Mouse (Mus musculus) c-Kit-positive CD71-negative TER-119-negative erythroid progenitor cells, embryonic 14.5 days (primary cell): Measurements from ENCODE around the gene Mageb18.
A peak's percentile ranks its signal among the peaks of the same experiment; 100 is the strongest.
"Not testable (repeated sequence)": the region's sequence is repeated elsewhere in the genome, so short reads cannot be mapped to it uniquely, and the experiment has no call there.

Source experiments
- DNase-seq: peaks from one replicate; pipeline ENCODE4 v3.0.0-alpha.2; 2013; ENCODE audit warnings: low read depth

Mageb18 gene

DNA sequence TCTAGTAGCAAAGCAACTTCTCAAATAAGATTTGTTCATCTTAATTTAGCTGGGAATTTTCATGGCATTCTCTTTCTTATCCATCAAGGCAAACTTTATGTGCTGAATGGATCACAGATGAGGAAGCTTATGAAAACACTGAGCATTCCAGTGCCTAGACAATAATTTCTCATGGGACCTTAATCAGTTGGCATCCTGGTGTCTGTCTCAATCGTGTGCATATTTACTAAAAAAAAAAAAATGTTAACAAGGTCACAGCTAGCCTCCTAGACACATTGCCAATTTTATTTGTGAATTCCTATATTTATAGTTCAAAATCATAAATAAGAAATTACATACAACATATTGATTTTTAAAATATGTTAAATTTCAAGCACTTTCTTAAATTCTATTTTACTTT, at the start of gene Mageb18:
Gene Mageb18 (minus strand): TSS at position 101 of the 400 bp plus-strand sequence.
- no peak for DNase-seq

DNA sequence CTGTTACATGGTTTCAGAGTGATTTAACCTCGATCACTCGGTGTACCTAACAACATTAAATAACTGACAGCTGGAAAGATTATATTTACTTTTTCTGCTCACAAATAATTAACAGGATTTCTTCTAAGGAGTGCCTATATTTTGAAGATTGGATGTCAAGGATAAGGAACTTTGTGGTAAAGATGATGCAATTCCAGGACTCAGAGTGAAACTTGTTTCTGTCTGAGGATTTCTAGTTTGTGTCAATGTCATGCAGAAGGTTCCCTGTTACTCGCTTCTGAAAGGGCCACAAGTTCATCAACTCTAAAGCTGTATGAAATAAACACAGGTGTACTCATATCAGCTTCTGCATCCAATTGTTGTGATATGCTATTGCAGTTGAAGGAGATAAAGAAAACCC, 13.4 kb upstream of the Mageb18 start:
- no peak for DNase-seq

DNA sequence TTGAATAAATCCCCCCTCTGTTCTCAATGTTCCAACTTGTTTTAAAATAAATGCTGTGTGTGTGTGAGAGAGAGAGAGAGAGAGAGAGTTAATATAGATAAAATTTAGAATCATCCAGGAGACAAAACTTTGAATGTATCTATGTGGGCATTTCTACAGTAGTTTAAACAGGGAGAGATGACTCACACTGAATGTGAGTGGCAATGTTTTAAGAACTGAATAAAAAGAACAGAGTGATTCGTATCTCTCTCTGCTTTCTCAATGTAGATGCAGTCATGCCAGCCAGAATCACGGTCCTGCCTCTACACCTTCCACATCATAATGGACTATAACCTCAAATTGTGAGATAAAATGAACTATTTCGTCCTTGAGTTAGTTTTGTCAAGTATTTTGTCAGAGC, 11.1 kb upstream of the Mageb18 start:
- no peak for DNase-seq

DNA sequence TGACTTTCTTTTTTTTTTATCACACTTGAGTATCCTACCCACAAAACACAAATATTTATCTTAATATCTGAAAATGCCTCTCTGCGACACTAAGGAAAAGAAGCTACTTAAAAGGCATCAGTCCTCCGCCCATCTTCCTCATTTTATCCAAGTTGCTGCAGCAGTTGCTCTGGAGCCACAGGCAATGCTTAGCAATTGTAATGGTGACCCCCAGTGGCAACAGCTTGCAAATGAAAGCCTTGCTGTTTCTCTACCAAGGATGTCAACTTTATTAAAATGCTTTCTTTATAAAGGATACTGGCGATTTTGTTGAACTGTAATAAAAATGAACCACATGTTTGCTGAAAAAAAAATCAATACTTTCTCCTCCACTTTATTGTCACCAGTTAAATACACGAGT, 2.0 kb downstream of the Mageb18 start:
- no peak for DNase-seq

DNA sequence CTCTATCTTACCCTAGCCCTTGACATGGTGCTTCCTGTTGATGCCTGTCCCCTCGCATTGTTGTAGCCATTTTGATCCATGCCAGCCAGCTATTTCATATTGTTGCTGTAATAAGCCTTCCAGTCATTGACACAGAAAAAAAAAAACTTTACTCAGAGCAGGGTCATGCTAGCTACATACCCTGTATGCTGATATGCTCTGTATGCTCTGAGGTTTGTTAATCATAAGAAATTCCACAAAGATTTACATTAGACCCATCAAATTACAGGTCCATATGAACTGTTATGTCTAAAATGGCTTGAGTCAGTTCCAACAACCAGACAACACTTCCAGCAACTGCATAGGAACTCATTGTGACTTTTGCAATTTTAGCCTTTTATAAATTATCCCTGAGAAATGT, 71.5 kb downstream of the Mageb18 start:
- no peak for DNase-seq

DNA sequence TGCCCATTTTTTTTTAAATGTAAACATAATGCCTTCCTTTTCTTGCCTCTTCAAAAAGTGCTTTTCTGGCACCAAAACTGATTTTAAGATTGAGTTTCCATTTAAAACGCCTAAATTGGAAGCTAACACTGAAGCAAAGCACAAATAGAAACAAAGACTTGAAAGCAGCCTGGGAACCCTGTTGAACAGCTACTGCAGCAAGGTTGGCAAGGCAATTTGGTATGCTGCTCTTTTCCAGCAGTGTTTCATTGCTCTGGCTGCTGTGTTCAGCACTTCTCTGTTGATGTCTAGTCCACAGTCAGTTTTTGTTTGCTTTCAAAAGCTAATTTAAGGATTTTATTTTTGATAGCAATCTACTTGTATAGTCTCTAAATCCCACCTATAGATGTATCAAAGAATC, 101.1 kb downstream of the Mageb18 start:
- no peak for DNase-seq

DNA sequence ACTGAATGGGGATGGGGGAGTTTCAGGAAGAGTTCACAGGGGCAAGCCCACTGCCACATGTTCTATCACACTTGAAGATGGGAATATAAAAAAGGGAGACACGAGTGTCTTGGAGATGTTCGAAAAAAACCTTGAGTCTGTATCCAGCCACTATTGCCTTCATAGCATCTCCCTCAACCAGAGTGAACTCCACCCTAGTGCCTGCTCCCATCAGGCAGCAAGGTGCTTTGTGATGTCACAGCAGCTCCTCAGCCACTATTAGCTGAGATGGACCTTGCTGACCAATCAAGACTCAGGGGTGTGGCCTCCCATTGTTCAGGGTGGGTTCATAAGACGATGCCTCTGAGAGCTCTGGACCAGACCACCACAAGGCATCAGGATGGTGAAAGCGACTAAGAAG, 109.7 kb downstream of the Mageb18 start, which contains the start of gene Gm5941:
Gene Gm5941 (plus strand): TSS at position 301 of the 400 bp plus-strand sequence.
- DNase-seq: not testable (repeated sequence)

DNA sequence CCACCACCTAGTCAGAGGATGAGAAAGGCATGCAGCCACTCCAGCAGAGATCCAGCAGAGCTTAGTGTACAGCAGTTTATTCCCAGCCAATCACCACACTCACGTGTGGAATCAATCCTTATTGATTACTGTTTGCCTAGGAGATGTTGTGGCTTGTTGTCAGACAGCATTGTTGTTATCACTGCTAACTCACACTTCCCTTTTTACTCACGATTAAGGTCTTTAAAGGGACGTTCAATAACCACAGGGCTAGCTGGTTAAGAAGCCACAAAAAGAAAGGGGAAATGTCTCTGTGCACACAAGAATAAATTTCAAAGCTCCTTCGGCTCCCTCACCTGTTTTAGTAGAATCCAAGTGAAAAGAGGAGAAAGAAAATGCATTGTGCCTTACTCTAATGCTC, 134.6 kb downstream of the Mageb18 start:
- no peak for DNase-seq

DNA sequence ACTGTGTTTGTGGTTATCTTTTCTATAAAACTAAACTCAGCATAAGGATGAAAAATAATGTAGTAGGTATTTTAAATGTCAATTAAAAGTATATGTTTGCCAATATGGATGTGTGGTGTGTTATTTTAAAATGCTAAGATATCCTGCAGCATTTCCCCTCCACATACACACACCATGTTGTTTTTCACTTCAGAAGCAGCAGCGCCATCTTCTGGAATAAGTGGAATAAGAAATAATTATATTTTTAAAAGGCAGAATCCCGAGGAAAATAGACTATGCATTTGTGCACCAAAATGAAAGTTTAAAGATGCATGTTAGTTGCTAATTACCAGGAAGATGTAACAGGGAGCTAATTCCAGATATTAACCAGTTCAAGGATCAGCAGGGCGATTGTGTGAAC, 138.9 kb downstream of the Mageb18 start:
- DNase-seq: no peak

DNA sequence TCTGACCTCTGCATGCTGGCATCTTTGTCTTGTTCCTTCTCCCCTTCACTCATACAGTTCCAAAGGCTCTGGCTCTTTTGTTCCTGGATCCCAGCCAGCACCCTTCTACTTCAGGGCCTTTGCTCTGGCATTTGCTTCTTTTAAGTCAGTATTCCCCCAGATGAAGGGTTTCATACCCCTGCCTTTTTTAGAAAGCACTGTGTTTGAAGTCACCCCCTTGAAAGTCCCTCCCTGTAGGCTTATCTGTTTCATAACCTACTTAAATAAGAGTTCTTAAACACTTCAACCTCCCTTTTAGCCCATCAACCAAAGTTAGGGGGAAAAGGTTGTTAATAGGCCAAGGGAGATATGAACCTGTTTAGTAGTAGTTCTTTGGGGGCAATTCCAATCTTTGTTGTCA, 212.0 kb downstream of the Mageb18 start:
- DNase-seq: no peak

DNA sequence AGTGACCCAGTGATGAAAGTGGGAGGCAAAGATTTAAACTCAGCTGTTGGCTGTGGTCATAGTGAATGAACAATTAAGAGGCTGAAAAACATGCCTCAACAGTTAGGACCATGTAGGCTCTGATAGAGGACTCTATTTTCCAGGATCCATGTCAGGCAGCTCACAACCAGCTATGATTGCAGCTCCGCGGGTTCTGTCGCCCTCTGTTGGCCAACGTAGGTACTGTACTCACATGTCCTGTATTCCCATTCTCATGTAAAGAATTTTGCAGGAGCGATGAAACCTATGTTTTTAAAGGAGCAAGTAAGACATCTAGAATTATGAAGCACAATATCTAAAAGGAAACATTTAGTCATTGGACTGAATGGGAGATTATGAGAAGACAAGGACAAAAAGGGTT, 256.4 kb downstream of the Mageb18 start:
- DNase-seq: peak; percentile 0

DNA sequence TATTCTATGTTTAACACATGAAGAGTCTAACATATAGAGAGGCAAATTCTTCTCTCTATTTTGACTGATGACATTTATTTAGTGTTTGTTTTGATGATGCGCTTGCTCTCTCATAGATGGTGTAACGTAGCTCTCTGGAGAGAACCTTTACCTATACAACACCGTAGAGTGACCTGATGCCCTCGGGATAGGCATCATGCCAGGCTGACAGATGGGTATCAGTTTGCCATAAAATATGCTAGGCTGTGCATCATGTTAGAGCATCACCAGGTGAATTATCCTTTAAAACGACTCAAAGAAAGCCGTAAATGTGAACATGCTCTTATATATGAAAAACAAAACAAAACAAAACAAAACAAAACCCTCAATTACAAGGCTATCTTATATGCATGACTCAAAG, 258.5 kb downstream of the Mageb18 start:
- no peak for DNase-seq

DNA sequence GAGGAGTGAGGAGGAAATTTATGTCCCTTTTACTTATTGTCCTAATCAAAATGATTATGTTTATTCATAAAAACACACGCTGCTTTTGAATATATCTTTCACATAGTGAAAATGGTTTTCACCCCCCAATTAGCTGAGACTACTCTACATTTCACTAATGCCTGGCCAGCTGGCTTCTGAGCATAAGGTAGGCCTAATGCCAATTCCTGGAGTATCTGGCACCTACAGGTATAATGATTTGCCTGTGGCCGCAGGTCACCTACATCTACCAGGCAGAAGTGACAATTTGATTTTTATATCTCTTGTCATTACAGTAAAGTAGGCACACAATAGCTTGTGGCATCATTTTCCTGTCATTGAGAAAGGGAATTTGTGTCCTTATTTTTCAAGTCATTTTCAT, 259.8 kb downstream of the Mageb18 start:
- no peak for DNase-seq

DNA sequence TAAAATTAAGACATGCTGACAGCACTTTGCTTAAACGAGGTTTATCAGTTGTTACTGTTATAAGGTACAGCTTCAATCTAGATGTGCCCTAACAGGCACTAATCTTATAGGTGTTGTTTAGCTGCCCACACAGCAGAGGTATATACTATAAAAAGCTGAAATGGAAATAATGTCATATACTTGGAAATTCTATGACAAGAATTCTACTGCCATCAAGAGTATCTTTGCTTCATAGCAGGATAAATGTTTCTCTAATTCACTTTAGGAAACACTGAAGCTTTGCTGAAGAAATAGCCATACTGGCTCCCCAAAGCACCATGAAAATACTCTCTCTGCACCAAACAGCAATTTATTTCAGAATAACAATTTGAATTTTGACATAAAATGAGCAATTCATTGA, 265.9 kb downstream of the Mageb18 start:
- DNase-seq: no peak

DNA sequence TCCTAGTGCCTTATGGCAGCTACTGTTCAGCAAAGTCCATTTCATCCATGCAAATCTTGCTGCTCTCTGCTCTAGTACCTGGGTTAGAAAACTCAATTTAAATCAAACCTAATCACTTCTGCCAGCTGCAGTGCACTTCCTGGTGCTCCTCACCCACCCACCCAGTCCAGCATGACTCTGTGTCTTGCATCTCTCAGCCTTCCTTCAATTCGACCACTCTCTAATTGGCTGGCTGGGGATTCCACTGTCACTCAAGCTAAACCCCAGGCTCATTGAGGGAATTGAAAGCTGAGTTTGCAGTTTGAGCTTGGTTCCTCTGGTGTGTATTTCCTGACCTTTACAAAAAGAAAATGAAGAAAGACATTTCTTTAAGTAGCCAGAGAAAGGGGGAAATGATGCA, 275.8 kb downstream of the Mageb18 start:
- DNase-seq: no peak

DNA sequence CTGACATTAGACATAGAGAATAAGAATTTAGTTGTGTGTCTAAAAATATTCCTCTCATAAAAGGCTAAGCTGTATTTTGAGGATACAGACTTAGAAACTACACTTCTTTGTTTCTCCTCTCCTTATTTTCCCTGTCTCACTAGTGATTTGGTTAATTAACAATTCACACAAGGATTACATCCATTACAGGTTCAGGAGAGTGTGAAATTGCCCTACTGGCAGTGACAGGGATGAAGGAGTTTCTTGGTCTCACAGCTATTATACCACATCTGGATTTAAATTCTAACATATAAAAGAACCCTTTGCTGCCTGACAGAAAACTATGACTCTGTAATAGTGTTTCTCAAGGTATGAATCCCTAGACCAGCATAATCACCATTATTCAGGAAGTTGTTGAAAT, 318.8 kb downstream of the Mageb18 start:
- DNase-seq: no peak
